Mouse (Mus musculus) liver, embryonic 14.5 days (tissue): ENCODE measurements around the gene Wnt1. TPM values are rescaled to one million over a fixed set of nuclear protein-coding genes. Genes with fewer than 3 reads are reported as not detected.

Source experiments
- ATAC-seq: fragments of 200-750 bp; cut with Nextera tagmentation; 2 replicates; pipeline ENCODE4 v1.8.0; 2017; ENCODE audit warnings: moderate number of reproducible peaks, mild to moderate bottlenecking, moderate library complexity; ENCODE audit not compliant: insufficient read depth
- DNase-seq, 3 experiments: peaks; one replicate each; pipeline ENCODE4 v3.0.0-alpha.2; 2012 to 2013; ENCODE audit warnings: low read depth in 3 of 3, low spot score in 3 of 3
- H3K27ac ChIP-seq: fragments of 300-500 bp; sonication (generic); 2 replicates; pipeline ENCODE4 v1.5.1; 2014; ENCODE audit warnings: moderate library complexity, mild to moderate bottlenecking, control low read depth, inconsistent platforms
- H3K27me3 ChIP-seq: fragments of 300-500 bp; sonication (generic); 2 replicates; pipeline ENCODE4 v1.6.1; 2014; ENCODE audit warnings: mild to moderate bottlenecking, low read length, moderate library complexity; ENCODE audit not compliant: control insufficient read depth, insufficient read depth
- H3K36me3 ChIP-seq: fragments of 300-500 bp; sonication (generic); replicated peaks from 2 replicates; pipeline ENCODE4 v1.6.1; 2014; ENCODE audit warnings: low read depth; ENCODE audit not compliant: control insufficient read depth, insufficient read depth
- H3K4me1 ChIP-seq, 2 experiments: fragments of 200-500 bp in 1 of 2; fragments of 300-500 bp in 1 of 2; sonication (generic) in 1 of 2; replicated peaks; 2 replicates each; pipeline ENCODE4 v1.6.1; 2012 to 2014; ENCODE audit warnings: antibody characterized with exemption in 1 of 2, inconsistent platforms in 1 of 2, low read length in 1 of 2; ENCODE audit not compliant: control insufficient read depth in 2 of 2, insufficient read depth in 2 of 2
- H3K4me2 ChIP-seq: fragments of 300-500 bp; sonication (generic); 2 replicates; pipeline ENCODE4 v1.6.1; 2014; ENCODE audit warnings: low read depth, mild to moderate bottlenecking, control low read depth, moderate library complexity
- H3K4me3 ChIP-seq, 2 experiments: fragments of 200-500 bp in 1 of 2; fragments of 300-500 bp in 1 of 2; sonication (generic) in 1 of 2; 2 replicates each; pipeline ENCODE4 v1.5.1; 2012 to 2014; ENCODE audit warnings: low read depth in 2 of 2, low read length in 2 of 2, mild to moderate bottlenecking in 2 of 2, control low read depth in 1 of 2, inconsistent platforms in 1 of 2, moderate library complexity in 1 of 2; ENCODE audit not compliant: insufficient read depth in 1 of 2
- H3K9ac ChIP-seq: fragments of 300-500 bp; sonication (generic); replicated peaks from 2 replicates; pipeline ENCODE4 v1.6.1; 2014; ENCODE audit warnings: mild to moderate bottlenecking, control low read depth, moderate library complexity
- H3K9me3 ChIP-seq: fragments of 300-500 bp; sonication (generic); 2 replicates; pipeline ENCODE4 v1.6.1; 2016; ENCODE audit warnings: low read length, mixed read lengths; ENCODE audit not compliant: control insufficient read depth
- CTCF ChIP-seq: IDR thresholded peaks from 2 replicates; pipeline ENCODE4 v1.5.1; 2016; ENCODE audit warnings: antibody characterized with exemption, low read depth, control low read depth
- EP300 ChIP-seq: IDR thresholded peaks from 2 replicates; pipeline ENCODE4 v1.6.1; 2016; ENCODE audit warnings: antibody characterized with exemption, low read depth
- WGBS: fragments of 180-500 bp; shearing (Covaris S2); extraction: QIAGEN DNeasy Blood & Tissue Kit; methylation state at CpG from one replicate; pipeline ENCODE4 v1.1.7; 2014; ENCODE audit not compliant: insufficient replicate concordance; 5-methylcytosine and 5-hydroxymethylcytosine counted together
- polyA plus RNA-seq, 2 experiments: library from polyadenylated mRNA; depleted of rRNA in 1 of 2; stranded (reverse) in 1 of 2; unstranded in 1 of 2; fragments of >200 nt; fragmentation: Nextera tagmentation in 1 of 2; extraction: Ambion mirVana in 1 of 2; gene quantifications; 2 replicates each; pipeline versions ENCODE4 v1.2.1 to v1.2.3; 2012 to 2014

Wnt1 gene
- polyA plus RNA-seq, 2 experiments: not detected

DNA sequence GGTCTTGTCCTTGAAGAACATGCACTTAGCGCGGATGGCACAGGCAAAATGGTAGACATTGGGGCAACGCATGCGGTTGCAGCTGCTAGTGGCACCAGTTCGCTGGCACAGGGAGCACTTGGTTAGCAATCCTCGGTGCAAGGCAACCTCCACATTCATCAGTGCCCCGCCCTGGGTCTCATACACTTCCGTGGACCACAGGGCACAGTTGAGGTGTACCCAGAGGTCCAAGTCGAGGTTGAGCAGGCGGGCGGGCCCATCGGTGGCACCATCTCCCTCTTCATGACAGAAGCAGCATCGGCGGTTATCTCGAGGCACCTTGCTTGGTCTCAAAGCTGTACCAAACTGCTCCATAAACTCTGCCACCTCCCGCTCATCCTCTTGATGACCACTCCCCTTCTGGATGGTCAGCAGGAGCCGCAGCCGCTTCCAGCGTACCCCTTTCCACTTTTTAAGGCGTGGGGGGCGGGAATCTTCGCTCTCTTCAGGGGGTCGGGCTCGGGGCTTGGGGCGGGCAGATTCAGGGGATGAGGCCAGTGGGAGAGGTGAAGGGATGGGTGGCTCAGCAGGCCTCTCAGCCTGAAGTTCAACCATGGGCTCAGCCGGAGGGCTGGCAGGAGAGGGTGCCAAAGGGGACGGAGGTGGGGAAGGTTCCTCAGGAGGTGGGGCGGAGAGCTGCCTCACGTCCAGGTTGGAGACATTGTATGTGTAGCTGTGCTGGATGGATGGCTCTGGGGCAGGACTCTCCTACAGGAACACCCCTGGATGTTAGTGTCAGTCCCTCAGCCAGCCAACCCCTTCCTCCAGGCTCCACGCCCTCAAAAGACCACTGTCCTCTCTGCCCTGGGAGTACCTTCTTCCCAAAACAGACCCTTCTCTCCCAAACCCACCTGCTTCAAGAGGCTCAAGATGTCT, 50.3 kb downstream of the Wnt1 start:
- DNase-seq: no peak
- Histone ChIP-seq H3K27ac (no peak overlapping the region), H3K9ac (no peak overlapping the region), H3K27me3 (no peaks in the 10 kb centered on the region), H3K4me3 (no peak overlapping the region), H3K4me2 (no peak overlapping the region), H3K4me1 (peaks cover 21 to 27% of the 10 kb centered on the region in 2 experiments), H3K9me3 (no peaks in the 10 kb centered on the region), H3K36me3 (peaks cover 81% of the 10 kb centered on the region)
- no peak for ATAC-seq
- TF ChIP-seq EP300 (no peak), CTCF (no peak)
- WGBS: 90% methylated on average over 30 of the region's 30 CpGs

Other genes with a start within 250 kb of the Wnt1 start
- 6.1 and 8.2 TPM in 2 replicates for gene Ccnt1, start 218.9 kb upstream of the Wnt1 start, polyA plus RNA-seq (2012; rRNA removed)
- gene Ccnt1, start 218.9 kb upstream of the Wnt1 start, polyA plus RNA-seq (2014; fragmentation: Nextera tagmentation; extraction: Ambion mirVana): 23.7 and 24.7 TPM in 2 replicates
- gene 4930415O20Rik, start 218.9 kb upstream of the Wnt1 start, polyA plus RNA-seq (2012; rRNA removed): not detected in 2 replicates
- not detected in 2 replicates for gene 4930415O20Rik, start 218.9 kb upstream of the Wnt1 start, polyA plus RNA-seq (2014; fragmentation: Nextera tagmentation; extraction: Ambion mirVana)
- 11.3 and 13.1 TPM in 2 replicates for gene Adcy6, start 179.8 kb upstream of the Wnt1 start, polyA plus RNA-seq (2012; rRNA removed)
- gene Adcy6, start 179.8 kb upstream of the Wnt1 start, polyA plus RNA-seq (2014; fragmentation: Nextera tagmentation; extraction: Ambion mirVana): 4.2 and 5.7 TPM in 2 replicates
- gene Cacnb3, start 159.0 kb upstream of the Wnt1 start, polyA plus RNA-seq (2012; rRNA removed): 0.85 and 1.5 TPM in 2 replicates
- 0.27 and 0.42 TPM in 2 replicates for gene Cacnb3, start 159.0 kb upstream of the Wnt1 start, polyA plus RNA-seq (2014; fragmentation: Nextera tagmentation; extraction: Ambion mirVana)
- 16.5 and 23.4 TPM in 2 replicates for gene Ddx23, start 127.0 kb upstream of the Wnt1 start, polyA plus RNA-seq (2012; rRNA removed)
- gene Ddx23, start 127.0 kb upstream of the Wnt1 start, polyA plus RNA-seq (2014; fragmentation: Nextera tagmentation; extraction: Ambion mirVana): 11.0 and 11.7 TPM in 2 replicates
- gene Rnd1, start 112.4 kb upstream of the Wnt1 start, polyA plus RNA-seq (2012; rRNA removed): 0.25 and 0.67 TPM in 2 replicates
- gene Rnd1, start 112.4 kb upstream of the Wnt1 start, polyA plus RNA-seq (2014; fragmentation: Nextera tagmentation; extraction: Ambion mirVana): 0.24 and 0.63 TPM in 2 replicates
- 0.01 TPM in 1 of 2 replicates, not detected in the other for gene Ccdc65, start 81.7 kb upstream of the Wnt1 start, polyA plus RNA-seq (2012; rRNA removed)
- gene Ccdc65, start 81.7 kb upstream of the Wnt1 start, polyA plus RNA-seq (2014; fragmentation: Nextera tagmentation; extraction: Ambion mirVana): not detected in 2 replicates
- 61.1 and 70.1 TPM in 2 replicates for gene Fkbp11, start 61.7 kb upstream of the Wnt1 start, polyA plus RNA-seq (2012; rRNA removed)
- gene Fkbp11, start 61.7 kb upstream of the Wnt1 start, polyA plus RNA-seq (2014; fragmentation: Nextera tagmentation; extraction: Ambion mirVana): 119 and 123 TPM in 2 replicates
- 16.4 and 18.1 TPM in 2 replicates for gene Arf3, start 26.6 kb upstream of the Wnt1 start, polyA plus RNA-seq (2012; rRNA removed)
- gene Arf3, start 26.6 kb upstream of the Wnt1 start, polyA plus RNA-seq (2014; fragmentation: Nextera tagmentation; extraction: Ambion mirVana): 6.6 and 7.9 TPM in 2 replicates
- 0.03 TPM in 2 replicates for gene Wnt10b, start 11.7 kb upstream of the Wnt1 start, polyA plus RNA-seq (2012; rRNA removed)
- not detected in 2 replicates for gene Wnt10b, start 11.7 kb upstream of the Wnt1 start, polyA plus RNA-seq (2014; fragmentation: Nextera tagmentation; extraction: Ambion mirVana)
- 0.03 and 0.04 TPM in 2 replicates for gene Ddn, start 19.6 kb downstream of the Wnt1 start, polyA plus RNA-seq (2012; rRNA removed)
- gene Ddn, start 19.6 kb downstream of the Wnt1 start, polyA plus RNA-seq (2014; fragmentation: Nextera tagmentation; extraction: Ambion mirVana): not detected in 2 replicates
- gene Prkag1, start 41.7 kb downstream of the Wnt1 start, polyA plus RNA-seq (2012; rRNA removed): 77.4 and 83.3 TPM in 2 replicates
- gene Prkag1, start 41.7 kb downstream of the Wnt1 start, polyA plus RNA-seq (2014; fragmentation: Nextera tagmentation; extraction: Ambion mirVana): 78.3 and 85.3 TPM in 2 replicates
- 4.3 and 5.7 TPM in 2 replicates for gene Kmt2d, start 81.3 kb downstream of the Wnt1 start, polyA plus RNA-seq (2012; rRNA removed)
- gene Kmt2d, start 81.3 kb downstream of the Wnt1 start, polyA plus RNA-seq (2014; fragmentation: Nextera tagmentation; extraction: Ambion mirVana): 3.9 and 4.3 TPM in 2 replicates
- gene Rhebl1, start 104.7 kb downstream of the Wnt1 start, polyA plus RNA-seq (2012; rRNA removed): 2.3 and 2.5 TPM in 2 replicates
- gene Rhebl1, start 104.7 kb downstream of the Wnt1 start, polyA plus RNA-seq (2014; fragmentation: Nextera tagmentation; extraction: Ambion mirVana): 2.9 and 3.2 TPM in 2 replicates
- 0.04 and 0.08 TPM in 2 replicates for gene Dhh, start 108.7 kb downstream of the Wnt1 start, polyA plus RNA-seq (2012; rRNA removed)
- gene Dhh, start 108.7 kb downstream of the Wnt1 start, polyA plus RNA-seq (2014; fragmentation: Nextera tagmentation; extraction: Ambion mirVana): 0.09 TPM in 1 of 2 replicates, not detected in the other
- gene Lmbr1l, start 128.4 kb downstream of the Wnt1 start, polyA plus RNA-seq (2012; rRNA removed): 4.5 and 7.1 TPM in 2 replicates
- 0.34 and 0.70 TPM in 2 replicates for gene Lmbr1l, start 128.4 kb downstream of the Wnt1 start, polyA plus RNA-seq (2014; fragmentation: Nextera tagmentation; extraction: Ambion mirVana)
- 1,442 and 1,688 TPM in 2 replicates for gene Tuba1b, start 144.7 kb downstream of the Wnt1 start, polyA plus RNA-seq (2012; rRNA removed)
- 1,211 and 1,290 TPM in 2 replicates for gene Tuba1b, start 144.7 kb downstream of the Wnt1 start, polyA plus RNA-seq (2014; fragmentation: Nextera tagmentation; extraction: Ambion mirVana)
- gene Gm49450, start 163.7 kb downstream of the Wnt1 start, polyA plus RNA-seq (2012; rRNA removed): 0.15 and 6.4 TPM in 2 replicates
- not detected in 2 replicates for gene Gm49450, start 163.7 kb downstream of the Wnt1 start, polyA plus RNA-seq (2014; fragmentation: Nextera tagmentation; extraction: Ambion mirVana)
- 44.7 and 62.0 TPM in 2 replicates for gene Tuba1a, start 163.8 kb downstream of the Wnt1 start, polyA plus RNA-seq (2012; rRNA removed)
- 60.1 and 69.0 TPM in 2 replicates for gene Tuba1a, start 163.8 kb downstream of the Wnt1 start, polyA plus RNA-seq (2014; fragmentation: Nextera tagmentation; extraction: Ambion mirVana)
- gene Tuba1c, start 240.0 kb downstream of the Wnt1 start, polyA plus RNA-seq (2012; rRNA removed): 273 and 373 TPM in 2 replicates
- gene Tuba1c, start 240.0 kb downstream of the Wnt1 start, polyA plus RNA-seq (2014; fragmentation: Nextera tagmentation; extraction: Ambion mirVana): 277 and 278 TPM in 2 replicates